Mouse (Mus musculus) neutrophil, adult 5-6 weeks (primary cell): ENCODE data around the gene Myog. TPM values are rescaled to one million over a fixed set of nuclear protein-coding genes. Genes with fewer than 3 reads are reported as not detected.

Experiments used
- ATAC-seq: fragments of 151-379, 151-347 bp; 2 replicates; pipeline ENCODE4 v1.8.0; 2017; ENCODE audit warnings: mild to moderate bottlenecking, moderate TSS enrichment; ENCODE audit not compliant: insufficient number of reproducible peaks, poor library complexity, low FRiP score, severe bottlenecking; ENCODE audit errors: extremely low read depth
- total RNA-seq: library from RNA; stranded (forward); fragments of 200-1000 nt; gene quantifications from 2 replicates; pipeline ENCODE4 v1.2.3, GENCODE M21; 2017

Myog gene
- total RNA-seq, 1 experiment from 2014 or later = not detected

DNA sequence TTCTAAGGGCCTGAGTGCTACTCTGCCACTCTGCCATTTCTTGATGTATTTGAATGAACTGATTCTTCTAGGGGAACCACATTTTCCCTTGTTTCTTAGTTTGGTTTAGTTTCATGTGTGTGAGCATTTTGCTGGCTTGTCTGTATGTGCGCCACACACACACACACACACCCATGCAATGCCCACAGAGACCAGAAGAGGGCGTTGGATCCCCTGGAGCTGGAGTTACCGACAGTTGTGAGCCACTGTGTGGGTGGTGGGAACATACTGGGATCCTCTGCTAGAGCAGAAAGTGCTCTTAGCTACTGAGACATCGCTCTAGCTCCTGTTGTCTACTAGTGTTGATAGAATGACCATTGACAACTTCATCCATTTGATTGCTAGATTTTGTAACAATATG lies 8.2 kb upstream of the Myog start:
- ATAC-seq = no peak

- ATAC-seq = no peak
Observed at GRCm38 (mm10) chr1:134282342-134282741, 7.4 kb upstream of the Myog start.

DNA sequence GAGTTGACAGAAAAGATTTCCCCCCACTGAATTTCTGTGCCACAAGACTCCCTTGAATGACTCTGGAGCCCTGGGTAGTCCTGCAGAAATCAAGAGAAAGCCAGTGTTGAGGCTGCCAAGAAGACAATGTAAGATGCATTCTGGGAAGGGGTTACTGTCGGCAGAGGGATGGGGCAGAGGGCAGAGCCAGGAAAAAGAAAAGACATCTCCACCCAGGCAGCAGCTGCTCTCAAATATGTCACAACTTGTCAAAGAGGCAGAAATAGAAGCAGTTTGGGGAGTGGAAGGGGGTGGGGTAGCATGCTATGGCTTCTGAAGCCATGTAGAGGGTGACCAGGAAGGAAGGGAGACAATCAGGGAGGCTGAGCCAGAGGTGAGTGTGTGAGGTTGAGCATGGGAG lies 6.7 kb upstream of the Myog start:
- ATAC-seq = no peak

GRCm38 (mm10) chr1:134285458-134286120 lies 4.2 kb upstream of the Myog start:
- ATAC-seq = no peak

- no peak for ATAC-seq
Observed at GRCm38 (mm10) chr1:134288239-134288638, 1.6 kb upstream of the Myog start.

- ATAC-seq = no peak
Observed at GRCm38 (mm10) chr1:134290300-134290699, 511 bp downstream of the Myog start.

GRCm38 (mm10) chr1:134290909-134291308 lies 1.1 kb downstream of the Myog start:
- ATAC-seq = no peak

DNA sequence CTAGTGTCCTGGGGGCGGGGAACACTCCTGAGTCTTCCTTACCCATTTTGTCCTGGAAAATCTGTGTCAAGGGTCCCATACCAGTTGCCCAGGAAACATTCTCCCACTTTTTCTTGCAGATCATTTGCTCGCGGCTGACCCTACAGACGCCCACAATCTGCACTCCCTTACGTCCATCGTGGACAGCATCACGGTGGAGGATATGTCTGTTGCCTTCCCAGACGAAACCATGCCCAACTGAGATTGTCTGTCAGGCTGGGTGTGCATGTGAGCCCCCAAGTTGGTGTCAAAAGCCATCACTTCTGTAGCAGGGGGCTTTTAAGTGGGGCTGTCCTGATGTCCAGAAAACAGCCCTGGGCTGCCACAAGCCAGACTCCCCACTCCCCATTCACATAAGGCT lies 1.8 kb downstream of the Myog start:
- no peak for ATAC-seq

- no peak for ATAC-seq
Observed at GRCm38 (mm10) chr1:134292073-134292472, 2.3 kb downstream of the Myog start.

- no peak for ATAC-seq
Observed at GRCm38 (mm10) chr1:134292601-134293000, 2.8 kb downstream of the Myog start.

GRCm38 (mm10) chr1:134293276-134293675 lies 3.5 kb downstream of the Myog start:
- no peak for ATAC-seq

DNA sequence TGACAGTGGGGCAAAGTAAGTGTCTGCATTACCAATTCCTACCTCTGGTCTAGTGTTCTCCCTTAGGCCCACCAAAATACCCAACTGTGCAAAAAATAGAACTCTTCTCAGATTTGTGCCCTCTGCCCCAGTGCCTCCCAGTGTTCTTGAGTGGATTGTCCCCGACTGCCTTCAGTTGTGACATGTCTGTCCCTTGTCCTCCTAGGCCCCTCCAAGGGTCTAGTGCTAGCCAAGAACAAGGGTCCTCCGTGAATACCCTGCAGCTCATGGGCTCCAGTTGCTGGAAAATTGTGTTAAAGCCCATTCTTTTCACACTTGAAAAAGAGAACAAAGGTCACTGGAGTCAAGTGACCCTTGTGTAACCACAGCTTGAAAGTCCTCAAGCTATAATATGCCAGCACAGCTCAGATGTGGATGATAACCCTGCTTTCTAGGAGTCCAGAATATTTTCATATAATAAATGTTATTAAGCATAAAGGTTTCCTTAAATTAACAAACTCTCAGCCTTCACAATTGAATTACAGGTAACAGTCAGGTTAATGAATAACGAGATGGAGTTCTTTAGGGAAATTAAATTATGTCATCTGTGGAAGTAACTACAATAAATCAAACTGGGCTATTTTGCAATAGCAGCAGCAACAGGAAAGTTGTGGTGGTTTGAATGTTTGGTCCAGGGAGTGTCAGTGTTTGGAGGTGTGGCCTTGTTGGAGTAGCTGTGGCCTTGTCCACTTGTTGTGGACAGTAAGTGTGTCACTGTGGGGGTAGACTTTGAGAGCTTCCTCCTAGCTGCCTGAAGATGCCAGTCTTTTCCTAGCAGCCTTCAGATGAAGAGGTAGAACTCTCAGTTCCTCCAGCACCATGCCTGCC lies 4.2 kb downstream of the Myog start:
- ATAC-seq = no peak

- no peak for ATAC-seq
Observed at GRCm38 (mm10) chr1:134297265-134297664, 7.5 kb downstream of the Myog start.

DNA sequence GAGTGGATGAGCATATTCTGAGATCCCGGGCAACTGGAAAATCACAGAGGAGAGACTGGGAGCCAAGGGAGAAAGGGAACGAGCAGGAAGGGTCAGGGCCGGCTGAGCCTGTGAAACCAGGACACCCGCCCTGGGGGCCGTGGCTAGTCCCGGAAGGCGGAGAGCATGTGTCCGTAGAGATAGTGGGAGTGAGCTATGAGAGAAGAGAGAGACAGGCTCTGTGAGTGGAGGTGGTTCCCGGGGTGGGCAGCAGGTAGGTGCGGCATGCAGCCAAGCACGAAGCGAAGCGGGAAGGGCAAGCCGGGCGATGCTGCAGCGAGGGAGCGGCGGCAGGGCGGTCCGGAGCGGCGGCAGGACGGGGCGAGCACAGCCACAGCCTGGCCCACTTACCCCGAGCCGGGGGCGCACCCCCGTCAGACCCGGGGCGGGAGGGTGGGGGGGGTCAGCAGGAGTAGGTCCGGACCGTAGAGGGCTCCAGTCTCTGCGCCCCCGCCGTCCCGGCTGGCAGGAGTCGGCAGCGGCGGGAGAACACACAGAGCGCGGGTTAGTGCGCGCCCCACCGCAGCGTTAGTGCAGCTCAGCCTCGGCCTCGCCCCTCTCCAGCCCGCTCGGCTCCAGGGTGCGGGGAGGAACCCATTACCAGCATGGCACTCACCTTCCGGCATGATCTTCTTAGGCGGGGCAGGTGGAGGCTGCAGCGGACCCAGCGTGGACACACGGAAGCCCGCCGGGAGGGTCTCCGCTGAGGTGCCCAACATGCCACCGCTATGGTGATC lies 9.0 kb downstream of the Myog start:
- ATAC-seq = 0 out of 2 replicates have a peak, but pooled peaks have one; percentile 18

- ATAC-seq = peak; percentile 41
Observed at GRCm38 (mm10) chr1:134302568-134303238, 12.9 kb downstream of the Myog start.

DNA sequence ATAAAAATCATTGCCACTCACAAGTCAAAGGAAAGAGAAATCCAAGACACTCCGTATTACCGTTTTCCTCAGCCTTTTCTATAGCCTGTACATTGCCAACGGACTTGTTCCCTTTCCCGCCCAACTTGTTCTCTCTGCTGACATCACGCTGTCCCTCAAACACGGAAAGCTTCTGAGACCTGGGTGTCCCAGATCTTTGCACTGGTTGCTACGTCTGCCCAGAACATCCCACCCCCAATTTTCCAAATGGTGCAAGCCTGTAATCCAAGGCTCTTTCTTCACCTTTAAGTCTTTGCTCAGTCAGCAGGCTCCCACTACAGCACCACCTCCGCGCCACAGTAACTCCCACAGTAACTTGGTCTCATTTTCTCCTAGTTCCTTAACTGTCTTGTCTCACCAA lies 15.2 kb downstream of the Myog start:
- no peak for ATAC-seq

GRCm38 (mm10) chr1:134307409-134307808 lies 17.6 kb downstream of the Myog start:
- no peak for ATAC-seq

DNA sequence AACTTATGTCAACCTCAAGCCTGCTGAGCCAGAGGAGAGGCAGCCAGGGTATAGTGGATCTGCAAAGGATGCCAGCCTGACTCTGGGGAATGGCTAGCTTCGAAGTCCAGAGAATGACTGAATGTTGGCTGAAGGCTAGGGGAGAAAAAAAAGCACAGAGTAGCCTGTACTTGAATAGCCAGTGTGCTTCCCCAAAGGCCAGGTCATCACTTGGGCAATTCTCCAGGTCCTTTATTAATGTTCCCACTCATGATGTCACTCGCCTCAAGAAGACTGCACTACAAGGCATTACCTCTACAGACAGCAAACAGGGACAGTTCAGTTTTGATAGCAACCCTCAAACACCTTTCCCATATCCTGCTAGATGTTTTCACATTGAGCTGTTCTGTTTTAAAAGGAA lies 20.5 kb downstream of the Myog start:
- no peak for ATAC-seq

DNA sequence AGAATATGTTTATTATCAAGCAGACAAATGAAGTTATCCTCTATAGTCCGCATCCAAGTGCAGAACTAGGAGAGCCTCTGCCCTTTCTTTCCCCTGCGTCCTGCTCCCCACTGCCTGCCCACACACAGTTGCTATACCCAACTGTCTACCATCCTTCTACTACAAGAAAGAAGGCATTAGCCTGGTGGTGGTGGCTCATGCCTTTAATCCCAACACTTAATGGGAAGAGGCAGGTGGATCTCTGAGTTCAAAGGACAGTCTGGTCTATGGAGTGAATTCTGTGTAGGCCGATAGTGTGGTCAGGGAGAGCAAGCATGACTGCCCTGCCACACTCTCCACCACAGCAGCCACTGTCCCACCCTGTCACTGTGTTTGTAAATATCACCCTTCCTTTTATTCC lies 20.9 kb downstream of the Myog start:
- no peak for ATAC-seq
